Mouse (Mus musculus) kidney, postnatal 0 days (tissue): ENCODE results near the gene Gm42906. TPM values are rescaled to one million over a fixed set of nuclear protein-coding genes. Genes with fewer than 3 reads are reported as not detected.

Source experiments
- ATAC-seq: fragments of 200-750 bp; cut with Nextera tagmentation; replicated peaks from 2 replicates; pipeline ENCODE4 v1.8.0; 2017; ENCODE audit warnings: low read depth, moderate number of reproducible peaks, moderate TSS enrichment, moderate library complexity; ENCODE audit not compliant: low FRiP score
- DNase-seq: peaks from one replicate; pipeline ENCODE4 v3.0.0-alpha.2; 2016; ENCODE audit warnings: low spot score
- H3K27ac ChIP-seq: fragments of 300-500 bp; sonication (generic); 2 replicates; pipeline ENCODE4 v1.5.1; 2014; ENCODE audit warnings: mild to moderate bottlenecking
- H3K27me3 ChIP-seq: fragments of 300-500 bp; sonication (generic); 2 replicates; pipeline ENCODE4 v1.6.1; 2014; ENCODE audit warnings: low read length, mixed read lengths; ENCODE audit not compliant: insufficient read depth
- H3K36me3 ChIP-seq: fragments of 300-500 bp; sonication (generic); 2 replicates; pipeline ENCODE4 v1.6.1; 2014; ENCODE audit warnings: low read length, mixed read lengths; ENCODE audit not compliant: insufficient read depth
- H3K4me1 ChIP-seq: fragments of 300-500 bp; sonication (generic); replicated peaks from 2 replicates; pipeline ENCODE4 v1.6.1; 2014; ENCODE audit warnings: antibody characterized with exemption, low read length, mixed read lengths; ENCODE audit not compliant: insufficient read depth
- H3K4me2 ChIP-seq: fragments of 300-500 bp; sonication (generic); 2 replicates; pipeline ENCODE4 v1.6.1; 2014; ENCODE audit warnings: mild to moderate bottlenecking, low read length, moderate library complexity, mixed read lengths
- H3K4me3 ChIP-seq: fragments of 300-500 bp; sonication (generic); replicated peaks from 2 replicates; pipeline ENCODE4 v1.5.1; 2014; ENCODE audit warnings: low read depth, low read length
- H3K9ac ChIP-seq: fragments of 300-500 bp; sonication (generic); 2 replicates; pipeline ENCODE4 v1.6.1; 2014; ENCODE audit warnings: low read depth, low read length
- H3K9me3 ChIP-seq: fragments of 300-500 bp; sonication (generic); replicated peaks from 2 replicates; pipeline ENCODE4 v1.6.1; 2016; ENCODE audit warnings: low read length, inconsistent platforms, mixed read lengths
- CTCF ChIP-seq: IDR thresholded peaks from 2 replicates; pipeline ENCODE4 v1.5.1; 2016; ENCODE audit warnings: antibody characterized with exemption, low read depth, mild to moderate bottlenecking, moderate library complexity
- WGBS: fragments of 180-500 bp; shearing (Covaris S2); extraction: QIAGEN DNeasy Blood & Tissue Kit; methylation state at CpG from one replicate; pipeline ENCODE4 v1.1.7; 2014; 5-methylcytosine and 5-hydroxymethylcytosine counted together
- polyA plus RNA-seq: library from polyadenylated mRNA; unstranded; fragments of >200 nt; fragmentation: Nextera tagmentation; extraction: Ambion mirVana; gene quantifications from 2 replicates; pipeline ENCODE4 v1.2.1, GENCODE M21; 2015

Gm42906 gene
- polyA plus RNA-seq, 1 experiment from 2014 or later, result not detected

DNA sequence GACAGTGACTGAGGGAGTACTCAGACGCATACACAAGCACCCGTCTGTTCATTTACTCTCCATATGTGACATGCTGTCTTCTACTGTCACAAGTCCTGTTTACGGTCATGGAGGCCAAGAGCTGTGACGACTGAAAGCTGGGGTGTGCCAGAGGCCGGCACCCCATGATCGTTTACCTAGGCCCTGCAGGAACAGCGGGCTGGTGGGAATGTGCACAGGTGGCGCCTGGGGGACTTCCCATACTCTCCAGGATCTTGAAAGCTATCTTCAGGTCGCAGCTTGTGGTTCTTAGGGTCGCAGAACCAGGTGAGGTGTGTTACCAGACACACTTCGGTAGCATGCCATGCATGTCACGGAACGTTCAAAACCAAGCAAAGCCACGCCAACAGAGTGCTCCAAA lies 294.2 kb downstream of the Gm42906 start:
- no peak overlapping the region for H3K4me2 ChIP-seq
- ATAC-seq (no peak), DNase-seq (no peak)
- WGBS, result 90% methylated on average over 14 of the region's 14 CpGs
- no peaks in the 10 kb centered on the region for H3K9me3 ChIP-seq
- no peaks in the 10 kb centered on the region for H3K36me3 ChIP-seq
- TF ChIP-seq CTCF, result no peak
- H3K27ac ChIP-seq, result no peak overlapping the region
- H3K9ac ChIP-seq, result no peak overlapping the region
- H3K4me3 ChIP-seq, result no peak overlapping the region
- peaks cover 5% of the 10 kb centered on the region for H3K4me1 ChIP-seq
- H3K27me3 ChIP-seq, result no peaks in the 10 kb centered on the region

DNA sequence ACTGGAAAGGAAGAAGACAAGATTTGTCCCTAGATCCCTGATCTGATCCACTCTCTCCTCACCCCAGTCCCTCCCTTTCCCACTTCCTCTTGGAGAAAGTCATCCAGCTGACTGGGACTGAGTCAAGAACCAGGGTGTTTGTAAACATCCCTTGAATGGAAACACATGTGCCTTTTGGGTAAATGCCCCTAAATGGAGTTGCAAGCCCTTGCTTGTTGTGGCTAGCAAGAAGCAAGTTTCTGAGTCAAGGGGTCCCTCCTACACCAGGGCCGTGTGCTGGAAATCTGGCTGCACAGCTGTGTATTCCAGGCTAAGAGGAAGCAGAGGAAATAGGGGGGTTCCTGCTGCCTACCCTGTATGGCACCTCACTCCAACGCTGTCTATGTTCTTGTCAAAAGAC lies 298.2 kb downstream of the Gm42906 start:
- WGBS, result 69% methylated on average over 2 of the region's 2 CpGs
- no peak overlapping the region for H3K4me2 ChIP-seq
- no peaks in the 10 kb centered on the region for H3K27me3 ChIP-seq
- no peak for TF ChIP-seq CTCF
- no peak for DNase-seq
- no peak overlapping the region for H3K27ac ChIP-seq
- no peaks in the 10 kb centered on the region; the same call in 1 of the 2 replicates for H3K4me1 ChIP-seq
- no peaks in the 10 kb centered on the region for H3K9me3 ChIP-seq
- no peak for ATAC-seq
- H3K36me3 ChIP-seq, result no peaks in the 10 kb centered on the region
- no peak overlapping the region for H3K9ac ChIP-seq
- H3K4me3 ChIP-seq, result no peak overlapping the region

DNA sequence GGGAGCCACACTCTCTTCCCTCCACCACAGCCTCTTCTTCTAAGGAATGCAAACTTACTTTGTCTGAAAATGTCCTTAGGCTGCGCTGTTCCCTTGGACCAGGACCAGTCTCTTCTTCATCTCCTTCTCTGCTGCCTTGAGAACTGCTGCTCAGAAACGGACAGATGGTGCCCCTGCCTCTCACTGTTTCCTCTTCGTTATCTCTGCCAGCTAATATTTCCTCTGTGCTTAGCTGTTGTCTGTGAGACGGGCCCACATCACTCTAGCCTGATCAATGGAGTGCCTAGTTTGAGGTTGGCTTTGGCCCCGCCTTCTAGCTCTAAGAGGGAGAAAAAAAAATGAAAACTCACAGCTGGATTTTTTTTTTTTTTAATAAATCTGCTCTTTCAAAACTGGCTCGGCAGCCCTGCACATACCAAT lies 300.7 kb downstream of the Gm42906 start:
- Histone ChIP-seq H3K27me3 (no peaks in the 10 kb centered on the region), H3K4me1 (no peaks in the 10 kb centered on the region; the same call in 1 of the 2 replicates), H3K4me2 (peak overlapping the region; percentile 38), H3K9me3 (no peaks in the 10 kb centered on the region), H3K27ac (no peak overlapping the region), H3K4me3 (peak overlapping the region; percentile 26; the same call in 1 of the 2 replicates), H3K36me3 (no peaks in the 10 kb centered on the region), H3K9ac (no peak overlapping the region)
- ATAC-seq (no peak), DNase-seq (no peak)
- WGBS, result 38% methylated on average over 6 of the region's 6 CpGs
- no peak for TF ChIP-seq CTCF

DNA sequence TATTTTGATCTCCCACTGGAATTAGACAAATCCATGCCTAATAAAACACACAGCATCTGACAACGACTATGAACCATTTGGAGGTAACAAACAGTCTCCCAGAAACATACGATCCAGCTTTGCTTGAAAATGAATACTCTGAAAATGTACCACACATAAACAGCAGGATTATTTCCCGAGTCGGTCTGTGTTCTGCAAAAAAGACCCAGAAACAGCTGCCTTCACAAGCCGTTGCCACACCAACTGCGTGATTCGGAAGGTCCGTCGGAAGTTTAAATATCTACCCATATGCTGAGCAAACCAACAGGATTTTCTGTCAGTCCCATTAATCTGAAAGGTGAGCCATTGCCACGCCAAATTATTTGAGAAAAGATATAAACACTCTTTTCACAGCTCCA lies 301.4 kb downstream of the Gm42906 start:
- Histone ChIP-seq H3K4me1 (no peaks in the 10 kb centered on the region; the same call in 1 of the 2 replicates), H3K36me3 (no peaks in the 10 kb centered on the region), H3K9ac (peak overlapping the region; percentile 15; the same call in 1 of the 2 replicates), H3K4me2 (peak overlapping the region; percentile 38), H3K27ac (no peak overlapping the region), H3K4me3 (peak overlapping the region; percentile 26; the same call in 1 of the 2 replicates), H3K27me3 (no peaks in the 10 kb centered on the region), H3K9me3 (no peaks in the 10 kb centered on the region)
- ATAC-seq, result no peak
- 28% methylated on average over 10 of the region's 10 CpGs for WGBS
- no peak for DNase-seq
- TF ChIP-seq CTCF, result no peak

DNA sequence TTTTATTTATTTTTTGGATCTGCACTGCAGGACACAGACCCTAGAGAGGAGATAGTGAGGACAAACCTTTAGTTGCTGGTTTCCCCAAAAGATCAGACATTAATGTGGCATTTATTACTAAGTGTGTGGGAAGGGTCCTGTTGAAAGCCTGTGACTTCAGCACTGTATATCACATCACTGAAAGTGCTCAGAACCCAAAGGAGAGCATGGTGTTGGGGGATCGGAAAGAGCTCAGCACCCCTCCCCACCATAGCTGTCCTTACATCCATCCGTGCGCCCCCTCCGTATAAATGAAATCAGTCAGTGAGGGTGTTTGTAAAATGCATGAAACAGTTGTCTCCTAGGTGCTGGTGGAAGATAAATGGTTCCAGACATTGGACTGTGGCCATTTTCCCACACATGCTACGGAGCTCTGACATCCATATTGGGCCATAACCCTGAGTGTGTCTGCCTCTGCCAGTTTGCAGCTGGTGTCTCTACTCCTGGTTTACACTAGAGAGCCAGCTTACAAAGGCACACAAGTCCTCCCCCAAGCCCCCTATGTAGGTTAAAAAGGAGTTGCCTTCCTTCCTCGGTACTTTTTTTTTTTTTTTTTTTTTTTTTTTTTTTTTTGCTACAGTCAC lies 301.9 kb downstream of the Gm42906 start:
- ATAC-seq, result no peak
- 42% methylated on average over 6 of the region's 6 CpGs for WGBS
- Histone ChIP-seq H3K27ac (no peak overlapping the region), H3K36me3 (no peaks in the 10 kb centered on the region), H3K9ac (no peak overlapping the region), H3K4me1 (no peaks in the 10 kb centered on the region; the same call in 1 of the 2 replicates), H3K4me3 (0 out of 2 replicates have a peak overlapping the region, but pooled peaks have one; percentile 11), H3K4me2 (peak overlapping the region; percentile 38), H3K27me3 (no peaks in the 10 kb centered on the region), H3K9me3 (no peaks in the 10 kb centered on the region)
- no peak for TF ChIP-seq CTCF
- DNase-seq, result no peak

DNA sequence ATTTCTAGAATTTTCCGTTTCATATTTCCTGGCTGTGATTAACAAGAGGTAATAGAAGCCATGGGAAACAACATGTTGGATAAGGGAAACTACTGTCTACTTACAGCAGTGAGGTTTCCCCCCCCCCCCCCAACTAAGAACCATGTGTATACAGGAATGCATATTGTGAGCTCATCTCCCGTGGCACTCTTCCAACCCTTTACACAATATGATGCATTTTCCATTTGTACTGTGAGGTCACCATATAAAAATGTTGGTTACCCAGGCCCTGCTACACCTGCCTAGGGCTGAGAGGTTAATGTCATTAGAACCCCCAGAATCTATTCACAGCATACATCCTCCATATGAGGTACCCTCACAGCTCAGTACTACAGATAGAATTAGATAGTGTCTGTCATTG lies 310.1 kb downstream of the Gm42906 start:
- Histone ChIP-seq H3K36me3 (no peaks in the 10 kb centered on the region), H3K4me1 (no peaks in the 10 kb centered on the region), H3K27ac (no peak overlapping the region), H3K4me3 (no peak overlapping the region), H3K4me2 (no peak overlapping the region), H3K9ac (no peak overlapping the region), H3K27me3 (no peaks in the 10 kb centered on the region), H3K9me3 (no peaks in the 10 kb centered on the region)
- 83% methylated on average over 2 of the region's 2 CpGs for WGBS
- DNase-seq (no peak), ATAC-seq (no peak)
- no peak for TF ChIP-seq CTCF
